Mouse (Mus musculus): ENCODE results near the gene Rnf115.

Rnf115 gene

DNA sequence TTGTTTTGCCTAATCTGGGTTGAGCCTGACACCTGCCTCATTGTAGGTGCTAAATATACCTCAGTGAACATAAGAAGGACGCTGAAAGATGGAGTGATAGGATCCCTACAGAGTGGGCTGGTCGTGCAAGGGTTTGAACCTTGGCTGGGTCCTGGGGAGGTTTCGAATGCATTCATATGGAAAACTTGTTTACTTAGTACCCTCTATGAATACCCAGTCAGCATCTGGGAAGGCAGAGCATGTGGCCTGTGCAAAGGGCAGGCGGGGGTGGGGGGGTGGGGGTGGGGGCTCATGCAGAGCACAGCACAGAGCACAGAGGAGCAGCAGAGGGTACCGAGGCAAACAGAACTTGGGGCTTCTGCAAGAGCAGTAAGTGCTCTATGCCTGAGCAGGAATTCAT is 105.5 kb downstream of the Rnf115 start:
- no peak for DNase-seq (ENCODE audit: low spot score in 2 of 2)

- no peak for DNase-seq (ENCODE audit: low spot score in 2 of 2)
These were observed 107.3 kb downstream of the Rnf115 start for GRCm38 (mm10) chr3:96834587-96835348.

DNA sequence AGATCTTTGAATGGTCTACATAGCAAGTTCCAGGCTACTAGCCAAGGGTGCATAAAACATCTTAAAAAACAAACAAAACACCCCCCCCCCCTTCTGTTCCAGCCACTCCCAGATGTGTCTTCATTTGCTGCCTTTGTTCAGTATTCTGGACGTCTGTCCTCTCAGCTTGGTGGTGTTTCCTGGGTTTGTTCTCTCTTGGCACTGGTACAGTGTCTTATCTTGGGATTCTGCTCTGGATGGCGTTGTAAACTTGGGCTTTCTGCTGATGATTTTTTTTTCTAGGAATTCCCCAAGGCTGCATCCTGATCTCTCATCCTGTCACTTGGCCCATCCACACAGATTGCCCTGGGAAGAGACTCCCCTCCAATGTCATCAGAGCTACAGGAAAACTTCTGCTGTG is 109.0 kb downstream of the Rnf115 start:
- DNase-seq (ENCODE audit: low spot score in 2 of 2): no peak

DNA sequence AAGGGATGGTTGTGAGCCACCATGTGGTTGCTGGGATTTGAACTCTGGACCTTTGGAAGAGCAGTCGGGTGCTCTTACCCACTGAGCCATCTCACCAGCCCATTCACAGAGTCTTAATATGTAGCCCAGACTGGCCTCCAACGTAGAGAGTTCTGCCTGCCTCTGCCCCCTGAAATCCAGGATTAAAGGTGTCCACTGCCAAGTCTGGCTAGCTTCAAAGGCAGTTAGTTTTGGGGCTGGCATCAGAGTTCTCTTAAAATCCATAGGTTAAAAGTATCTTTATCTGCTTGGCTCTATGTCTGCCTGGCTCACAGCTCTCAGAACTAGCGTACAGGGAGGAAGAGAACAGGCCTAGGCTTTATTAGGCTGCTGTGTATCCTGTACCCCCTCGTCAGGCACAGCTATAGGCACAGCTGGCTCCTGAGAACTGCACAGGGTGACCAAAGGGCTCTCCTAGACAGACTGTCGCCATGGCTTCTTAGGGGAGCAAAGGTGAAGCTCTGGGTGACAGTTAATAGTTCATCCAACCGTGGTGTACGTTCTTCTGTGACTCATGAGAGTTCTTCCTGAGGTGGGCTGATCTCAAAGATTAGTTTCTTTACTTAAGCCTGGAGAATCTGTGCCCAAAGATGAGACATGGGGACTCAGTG is 111.7 kb downstream of the Rnf115 start:
- no peak for DNase-seq (ENCODE audit: low spot score in 2 of 2)

Data from urinary bladder, postnatal 4 days (tissue).